Comparison of ENCODE assay signal across 8 mouse cellular contexts in the genomic region with DNA sequence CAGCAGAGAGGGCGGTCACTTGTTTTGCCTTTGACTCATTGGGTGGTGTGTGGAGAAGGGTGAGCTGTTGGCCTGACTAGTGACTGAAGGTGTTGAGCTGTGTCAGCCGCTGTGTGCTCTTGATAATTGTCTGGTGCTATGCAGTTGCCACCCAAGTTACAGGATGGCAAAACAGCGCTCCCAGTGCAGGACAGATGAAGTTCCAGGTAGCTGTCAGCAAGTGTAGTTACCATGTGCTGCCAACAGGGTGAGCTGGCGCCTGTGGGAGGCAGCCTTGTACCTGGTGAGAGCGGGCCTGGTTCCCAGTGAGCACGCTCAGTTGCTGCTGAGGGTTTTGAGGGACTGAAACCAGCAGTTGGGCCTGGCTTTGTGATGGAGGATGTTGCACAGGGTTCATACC. TPM values are rescaled to one million over a fixed set of nuclear protein-coding genes. Genes with fewer than 3 reads are reported as not detected.
A peak's percentile ranks its signal among the peaks of the same experiment; 100 is the strongest.
DNase-seq lines count a peak whose midpoint lies in the region; ATAC-seq and TF ChIP-seq lines count a peak whose summit lies in the region.

No protein-coding gene starts in this region.

- no peak overlapping the region for H3K27ac ChIP-seq in MEL (ENCODE audit: control insufficient read depth, low read depth, low read length)
- H3K27ac ChIP-seq in heart, embryonic 13.5 days (replicated peaks), result peak overlapping the region; percentile 74; the same call in 1 of the 2 replicates
- H3K27ac ChIP-seq in stomach, embryonic 14.5 days (ENCODE audit: low read length), result no peak overlapping the region; the same call in 1 of the 2 replicates

- ATAC-seq in heart, embryonic 13.5 days (ENCODE audit: extremely low read depth, insufficient number of reproducible peaks, low FRiP score, low TSS enrichment), result 0 out of 2 replicates have a peak, but pooled peaks have one; percentile 35
- ATAC-seq in stomach, embryonic 14.5 days (ENCODE audit: insufficient number of reproducible peaks, insufficient read depth, low FRiP score, low read depth), result peak; percentile 64; the same call in 1 of the 2 replicates

- no peak for TF ChIP-seq POLR2A in MEL (IDR thresholded peaks at IDR 0.05; ENCODE audit: control insufficient read depth in 1 of 2, insufficient read depth in 1 of 2, low read depth in 1 of 2, low read length in 2 of 2, poor library complexity in 1 of 2)

- H3K4me3 ChIP-seq in MEL (ENCODE audit: control insufficient read depth in 1 of 2, insufficient read depth in 1 of 2, low read depth in 2 of 2, low read length in 2 of 2), result no peak overlapping the region
- H3K4me3 ChIP-seq in heart, embryonic 13.5 days, result no peak overlapping the region
- H3K4me3 ChIP-seq in megakaryocyte, embryonic 14.5 days (replicated peaks), result peak overlapping the region; percentile 72
- H3K4me3 ChIP-seq in stomach, embryonic 14.5 days (ENCODE audit: low read depth, low read length), result no peak overlapping the region

- H3K79me2 ChIP-seq in MEL (ENCODE audit: control insufficient read depth, insufficient read depth, low read length, poor library complexity), result no peaks in the 10 kb centered on the region; the same call in 1 of the 2 replicates

- H3K9me3 ChIP-seq in MEL (replicated peaks; ENCODE audit: insufficient read depth, low read length), result no peaks in the 10 kb centered on the region
- no peaks in the 10 kb centered on the region for H3K9me3 ChIP-seq in heart, embryonic 13.5 days
- H3K9me3 ChIP-seq in megakaryocyte, embryonic 14.5 days, result no peaks in the 10 kb centered on the region
- H3K9me3 ChIP-seq in stomach, embryonic 14.5 days (ENCODE audit: control insufficient read depth, low read depth, low read length), result no peaks in the 10 kb centered on the region

- peaks cover 5 to 11% of the 10 kb centered on the region in 2 experiments for H3K36me3 ChIP-seq in MEL (ENCODE audit: control insufficient read depth in 1 of 2, insufficient read depth in 2 of 2, low read length in 2 of 2)
- H3K36me3 ChIP-seq in heart, embryonic 13.5 days, result peaks cover 90% of the 10 kb centered on the region
- H3K36me3 ChIP-seq in megakaryocyte, embryonic 14.5 days (replicated peaks; ENCODE audit: low read length), result peaks cover 100% of the 10 kb centered on the region
- peaks cover 53% of the 10 kb centered on the region for H3K36me3 ChIP-seq in stomach, embryonic 14.5 days (ENCODE audit: control insufficient read depth, insufficient read depth, low read length)

- TF ChIP-seq CTCF in MEL (IDR thresholded peaks at IDR 0.05 in 2 of 3, conservative IDR thresholded peaks at IDR 0.05 in 1 of 3; ENCODE audit: control insufficient read depth in 1 of 3, insufficient read depth in 1 of 3, low read depth in 2 of 3, low read length in 3 of 3, poor library complexity in 1 of 3, severe bottlenecking in 1 of 3), result peak; percentile 62 to 81 (median 78)

- peak; percentile 46 for TF ChIP-seq RAD21 in MEL (IDR thresholded peaks at IDR 0.05; ENCODE audit: low read depth, low read length)

- WGBS in heart, embryonic 13.5 days, result 41% methylated on average over 6 of the region's 6 CpGs
- WGBS in stomach, embryonic 14.5 days, result 39% methylated on average over 6 of the region's 6 CpGs

- H3K4me1 ChIP-seq in MEL (ENCODE audit: control insufficient read depth in 1 of 2, insufficient read depth in 2 of 2, low read length in 2 of 2), result peaks cover 8 to 10% of the 10 kb centered on the region in 2 experiments
- H3K4me1 ChIP-seq in heart, embryonic 13.5 days, result peaks cover 52% of the 10 kb centered on the region
- H3K4me1 ChIP-seq in megakaryocyte, embryonic 14.5 days, result peaks cover 97% of the 10 kb centered on the region
- H3K4me1 ChIP-seq in stomach, embryonic 14.5 days (ENCODE audit: control insufficient read depth, insufficient read depth, low read length), result peaks cover 8% of the 10 kb centered on the region

- TF ChIP-seq EP300 in MEL (IDR thresholded peaks at IDR 0.05; ENCODE audit: low read depth in 1 of 2, low read length in 2 of 2), result no peak

- no peaks in the 10 kb centered on the region for H3K27me3 ChIP-seq in MEL (ENCODE audit: control insufficient read depth in 1 of 2, insufficient read depth in 2 of 2, low read length in 2 of 2)
- no peaks in the 10 kb centered on the region for H3K27me3 ChIP-seq in heart, embryonic 13.5 days (replicated peaks)
- no peaks in the 10 kb centered on the region for H3K27me3 ChIP-seq in megakaryocyte, embryonic 14.5 days (replicated peaks)
- no peaks in the 10 kb centered on the region for H3K27me3 ChIP-seq in stomach, embryonic 14.5 days (ENCODE audit: control insufficient read depth, insufficient read depth, low read length)

- DNase-seq in adrenal gland, adult 2 months, result peak; percentile 49
- DNase-seq in adrenal gland, adult 18-20 months (ENCODE audit: low spot score in 2 of 2), result no peak
- peak; percentile 74 for DNase-seq in MEL (ENCODE audit: low read depth, low spot score)
- peak; percentile 71 to 80 for DNase-seq in cerebellum, postnatal 25 days
- DNase-seq in kidney, postnatal 14 days, result peak; percentile 67

- H3K9ac ChIP-seq in MEL (ENCODE audit: control insufficient read depth, low read depth, low read length, poor library complexity, severe bottlenecking), result no peak overlapping the region
- peak overlapping the region; percentile 6; the same call in 1 of the 2 replicates for H3K9ac ChIP-seq in heart, embryonic 13.5 days
- H3K9ac ChIP-seq in stomach, embryonic 14.5 days (replicated peaks; ENCODE audit: low read depth, low read length), result no peak overlapping the region

- H3K4me2 ChIP-seq in heart, embryonic 13.5 days, result no peak overlapping the region
- no peak overlapping the region for H3K4me2 ChIP-seq in stomach, embryonic 14.5 days (replicated peaks; ENCODE audit: low read depth, low read length)

TF ChIP-seq in MEL, 35 proteins besides CTCF, POLR2A, EP300 and RAD21:
- TF ChIP-seq MAX (IDR thresholded peaks at IDR 0.05; ENCODE audit: low read length), result 0 out of 2 replicates have a peak, but pooled peaks have one; percentile 18
- peak; percentile 35 for TF ChIP-seq SMC3 (IDR thresholded peaks at IDR 0.05; ENCODE audit: low read depth, low read length)
- TF ChIP-seq USF2 (IDR thresholded peaks at IDR 0.05; ENCODE audit: borderline replicate concordance in 1 of 2, insufficient read depth in 1 of 2, low read depth in 1 of 2, low read length in 2 of 2), result no peak
- TF ChIP-seq NRF1 (IDR thresholded peaks at IDR 0.05; ENCODE audit: insufficient read depth, low read depth, low read length, poor library complexity, severe bottlenecking), result peak; percentile 67

RNA-seq across cellular contexts. Expression of a gene that starts 9.3 kb away (rescaled TPM):
- 100 to 1,000 TPM; 174 to 202 TPM for total RNA-seq in adrenal gland, adult 2 months (2021)
- polyA plus RNA-seq in adrenal gland, adult 2 months (2012; rRNA removed), result 127 and 165 TPM in 2 replicates
- total RNA-seq in adrenal gland, adult 18-20 months (2021), result 100 to 1,000 TPM; 175 to 203 TPM
- total RNA-seq in MEL (2012; rRNA removed), result 41.1 and 50.4 TPM in 2 replicates
- polyA plus RNA-seq in MEL (2012; ENCODE audit: insufficient read depth in 1 of 2, insufficient read length in 2 of 2, low read depth in 1 of 2, low replicate concordance in 2 of 2, missing spikeins in 1 of 2), result 10 to 100 TPM in 1 of 2 experiments, not detected in 1; 53.1 TPM
- 103 and 110 TPM in 2 replicates for polyA plus RNA-seq in heart, embryonic 13.5 days (2015; fragmentation: Nextera tagmentation; extraction: Ambion mirVana)
- 284 and 814 TPM in 2 replicates for polyA plus RNA-seq in megakaryocyte, embryonic 14.5 days (2012; ENCODE audit: insufficient read depth, low replicate concordance)
- 198 and 200 TPM in 2 replicates for polyA plus RNA-seq in stomach, embryonic 14.5 days (2014; fragmentation: Nextera tagmentation; extraction: Ambion mirVana)

RNA-seq across cellular contexts. Expression of a gene that starts 15.1 kb away (rescaled TPM):
- 100 to 1,000 TPM in 1 of 2 experiments, 10 to 100 TPM in 1; 97.7 to 104 TPM for total RNA-seq in adrenal gland, adult 2 months (2021)
- 83.8 and 91.1 TPM in 2 replicates for polyA plus RNA-seq in adrenal gland, adult 2 months (2012; rRNA removed)
- 10 to 100 TPM; 91.8 to 98.8 TPM for total RNA-seq in adrenal gland, adult 18-20 months (2021)
- 145 and 151 TPM in 2 replicates for total RNA-seq in MEL (2012; rRNA removed)
- 100 to 1,000 TPM in 1 of 2 experiments, not detected in 1; 342 TPM for polyA plus RNA-seq in MEL (2012; ENCODE audit: insufficient read depth in 1 of 2, insufficient read length in 2 of 2, low read depth in 1 of 2, low replicate concordance in 2 of 2, missing spikeins in 1 of 2)
- polyA plus RNA-seq in heart, embryonic 13.5 days (2015; fragmentation: Nextera tagmentation; extraction: Ambion mirVana), result 171 and 186 TPM in 2 replicates
- polyA plus RNA-seq in megakaryocyte, embryonic 14.5 days (2012; ENCODE audit: insufficient read depth, low replicate concordance), result 11.6 and 90.7 TPM in 2 replicates
- 324 and 346 TPM in 2 replicates for polyA plus RNA-seq in stomach, embryonic 14.5 days (2014; fragmentation: Nextera tagmentation; extraction: Ambion mirVana)

RNA-seq across cellular contexts. Expression of a gene that starts 15.2 kb away (rescaled TPM):
- total RNA-seq in adrenal gland, adult 2 months (2021), result 10 to 100 TPM; 27.5 to 28.5 TPM
- polyA plus RNA-seq in adrenal gland, adult 2 months (2012; rRNA removed), result not detected in 2 replicates
- 10 to 100 TPM; 13.1 to 17.1 TPM for total RNA-seq in adrenal gland, adult 18-20 months (2021)
- total RNA-seq in MEL (2012; rRNA removed), result 3.5 and 3.7 TPM in 2 replicates
- 1 to 10 TPM in 1 of 2 experiments, not detected in 1; 1.0 TPM for polyA plus RNA-seq in MEL (2012; ENCODE audit: insufficient read depth in 1 of 2, insufficient read length in 2 of 2, low read depth in 1 of 2, low replicate concordance in 2 of 2, missing spikeins in 1 of 2)
- 2.8 TPM in 1 of 2 replicates, not detected in the other for polyA plus RNA-seq in heart, embryonic 13.5 days (2015; fragmentation: Nextera tagmentation; extraction: Ambion mirVana)
- polyA plus RNA-seq in megakaryocyte, embryonic 14.5 days (2012; ENCODE audit: insufficient read depth, low replicate concordance), result 9.0 and 23.2 TPM in 2 replicates
- polyA plus RNA-seq in stomach, embryonic 14.5 days (2014; fragmentation: Nextera tagmentation; extraction: Ambion mirVana), result 6.5 TPM in 1 of 2 replicates, not detected in the other

RNA-seq across cellular contexts. Expression of a gene that starts 31.3 kb away (rescaled TPM):
- total RNA-seq in adrenal gland, adult 2 months (2021), result 10 to 100 TPM; 50.0 to 55.0 TPM
- 27.9 and 37.4 TPM in 2 replicates for polyA plus RNA-seq in adrenal gland, adult 2 months (2012; rRNA removed)
- 10 to 100 TPM; 67.2 to 74.1 TPM for total RNA-seq in adrenal gland, adult 18-20 months (2021)
- total RNA-seq in MEL (2012; rRNA removed), result 55.2 and 62.4 TPM in 2 replicates
- polyA plus RNA-seq in MEL (2012; ENCODE audit: insufficient read depth in 1 of 2, insufficient read length in 2 of 2, low read depth in 1 of 2, low replicate concordance in 2 of 2, missing spikeins in 1 of 2), result 100 to 1,000 TPM in 1 of 2 experiments, not detected in 1; 112 TPM
- 78.6 and 81.9 TPM in 2 replicates for polyA plus RNA-seq in heart, embryonic 13.5 days (2015; fragmentation: Nextera tagmentation; extraction: Ambion mirVana)
- polyA plus RNA-seq in megakaryocyte, embryonic 14.5 days (2012; ENCODE audit: insufficient read depth, low replicate concordance), result 14.2 and 28.4 TPM in 2 replicates
- polyA plus RNA-seq in stomach, embryonic 14.5 days (2014; fragmentation: Nextera tagmentation; extraction: Ambion mirVana), result 41.5 and 44.3 TPM in 2 replicates

Comparison
In these comparisons a context has a peak if more than half of its experiments do, and no peak if none do; other contexts are left out.
1. DNase-seq: peak in adrenal gland, adult 2 months (single experiment), MEL (single experiment), cerebellum, postnatal 25 days (2 of 2) and kidney, postnatal 14 days (single experiment); none in adrenal gland, adult 18-20 months (0 of 2).